Mouse (Mus musculus): ENCODE results near the gene Mobp. TPM values are rescaled to one million over a fixed set of nuclear protein-coding genes. Genes with fewer than 3 reads are reported as not detected.
A peak's percentile ranks its signal among the peaks of the same experiment; 100 is the strongest.

The Mobp gene
- total and polyA plus RNA-seq, 2 experiments from 2014 or later, result 0.04 TPM; not detected in 1

DNA sequence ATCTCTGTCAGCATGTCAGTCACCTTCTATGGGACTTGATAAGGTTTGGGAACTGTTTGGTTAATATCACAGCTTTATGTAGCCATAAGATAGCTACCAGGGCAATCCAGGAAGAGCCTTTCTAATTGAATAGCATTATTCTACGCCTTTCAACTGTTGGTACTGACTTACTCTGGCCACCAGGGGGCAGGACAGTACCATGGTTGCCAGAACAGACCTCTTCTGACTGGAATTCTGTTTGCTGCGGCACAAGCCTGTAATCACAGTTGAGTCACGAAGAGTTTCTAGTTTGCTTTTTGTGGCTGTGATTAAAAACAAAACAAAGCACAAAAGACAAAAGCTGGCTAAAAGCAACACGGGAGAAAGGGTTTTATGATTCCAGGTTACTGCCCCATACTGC, 8.9 kb upstream of the Mobp start:
- H3K9me3 ChIP-seq (replicated peaks; ENCODE audit: control insufficient read depth, low read length), result no peaks in the 10 kb centered on the region
- no peak overlapping the region for H3K4me2 ChIP-seq (ENCODE audit: low read depth, low read length)
- peak; percentile 84 for DNase-seq (ENCODE audit: low spot score)
- TF ChIP-seq CTCF (IDR thresholded peaks at IDR 0.05; ENCODE audit: low read depth) (peak; percentile 92), EP300 (IDR thresholded peaks at IDR 0.05; ENCODE audit: low read depth) (no peak)
- H3K27ac ChIP-seq (ENCODE audit: low read depth), result no peak overlapping the region
- no peaks in the 10 kb centered on the region for H3K36me3 ChIP-seq (replicated peaks; ENCODE audit: control insufficient read depth, insufficient read depth, low read length)
- no peak overlapping the region for H3K9ac ChIP-seq (replicated peaks; ENCODE audit: low read depth, low read length)
- 4% methylated on average over 4 of the region's 4 CpGs for WGBS
- no peaks in the 10 kb centered on the region for H3K4me1 ChIP-seq (ENCODE audit: control insufficient read depth, insufficient read depth)
- no peak overlapping the region for H3K4me3 ChIP-seq (ENCODE audit: low read depth, low read length)
- peak; percentile 75; the same call in 1 of the 2 replicates for ATAC-seq (ENCODE audit: insufficient read depth, low read depth)
- no peaks in the 10 kb centered on the region for H3K27me3 ChIP-seq (ENCODE audit: control insufficient read depth, insufficient read depth, low read length)

DNA sequence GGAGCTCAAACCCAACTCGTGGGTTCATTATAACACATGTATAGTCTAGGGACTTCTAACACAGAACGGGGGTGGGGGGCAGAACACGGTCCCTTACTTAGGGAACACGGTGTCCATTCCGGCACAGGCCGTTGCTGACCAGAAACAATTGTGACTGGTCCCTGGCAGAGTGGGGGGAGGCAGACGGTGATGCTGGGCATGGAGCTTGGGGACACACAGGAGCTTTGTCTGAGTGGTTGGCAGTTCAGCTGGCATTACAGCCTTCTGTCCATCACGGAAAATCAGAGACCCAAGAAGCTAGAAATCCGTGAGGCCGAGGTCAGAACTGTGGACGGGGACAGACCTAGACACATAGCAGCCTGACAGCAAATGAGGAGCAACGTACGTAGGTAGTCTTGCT, 5.0 kb upstream of the Mobp start:
- no peak overlapping the region for H3K4me2 ChIP-seq (ENCODE audit: low read depth, low read length)
- no peak overlapping the region for H3K9ac ChIP-seq (replicated peaks; ENCODE audit: low read depth, low read length)
- H3K36me3 ChIP-seq (replicated peaks; ENCODE audit: control insufficient read depth, insufficient read depth, low read length), result no peaks in the 10 kb centered on the region
- ATAC-seq (ENCODE audit: insufficient read depth, low read depth) (no peak), DNase-seq (ENCODE audit: low spot score) (no peak)
- no peaks in the 10 kb centered on the region for H3K27me3 ChIP-seq (ENCODE audit: control insufficient read depth, insufficient read depth, low read length)
- no peaks in the 10 kb centered on the region for H3K9me3 ChIP-seq (replicated peaks; ENCODE audit: control insufficient read depth, low read length)
- TF ChIP-seq EP300 (IDR thresholded peaks at IDR 0.05; ENCODE audit: low read depth) (no peak), CTCF (IDR thresholded peaks at IDR 0.05; ENCODE audit: low read depth) (no peak)
- no peak overlapping the region for H3K4me3 ChIP-seq (ENCODE audit: low read depth, low read length)
- WGBS, result 82% methylated on average over 13 of the region's 13 CpGs
- H3K27ac ChIP-seq (ENCODE audit: low read depth), result no peak overlapping the region
- H3K4me1 ChIP-seq (ENCODE audit: control insufficient read depth, insufficient read depth), result no peaks in the 10 kb centered on the region

DNA sequence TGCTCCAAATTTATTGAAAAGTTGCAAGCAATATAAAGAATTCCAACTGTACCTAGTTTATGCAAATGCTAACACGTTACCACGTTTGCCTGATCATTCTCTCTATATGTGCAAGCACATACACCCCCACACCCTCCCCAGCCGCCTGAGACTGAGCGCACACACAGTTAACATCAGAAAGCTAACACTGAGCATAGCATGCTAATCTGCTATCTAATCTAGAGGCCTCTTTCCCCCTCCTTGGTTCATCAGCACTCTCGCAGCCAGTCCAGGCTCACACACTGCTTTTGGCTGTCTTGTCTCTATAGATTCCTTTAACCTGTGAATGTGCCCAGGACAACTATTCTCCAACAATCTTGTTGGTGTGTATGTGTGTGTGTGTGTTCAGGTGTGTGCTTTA, 1.6 kb downstream of the Mobp start:
- TF ChIP-seq EP300 (IDR thresholded peaks at IDR 0.05; ENCODE audit: low read depth) (no peak), CTCF (IDR thresholded peaks at IDR 0.05; ENCODE audit: low read depth) (no peak)
- no peaks in the 10 kb centered on the region for H3K27me3 ChIP-seq (ENCODE audit: control insufficient read depth, insufficient read depth, low read length)

DNA sequence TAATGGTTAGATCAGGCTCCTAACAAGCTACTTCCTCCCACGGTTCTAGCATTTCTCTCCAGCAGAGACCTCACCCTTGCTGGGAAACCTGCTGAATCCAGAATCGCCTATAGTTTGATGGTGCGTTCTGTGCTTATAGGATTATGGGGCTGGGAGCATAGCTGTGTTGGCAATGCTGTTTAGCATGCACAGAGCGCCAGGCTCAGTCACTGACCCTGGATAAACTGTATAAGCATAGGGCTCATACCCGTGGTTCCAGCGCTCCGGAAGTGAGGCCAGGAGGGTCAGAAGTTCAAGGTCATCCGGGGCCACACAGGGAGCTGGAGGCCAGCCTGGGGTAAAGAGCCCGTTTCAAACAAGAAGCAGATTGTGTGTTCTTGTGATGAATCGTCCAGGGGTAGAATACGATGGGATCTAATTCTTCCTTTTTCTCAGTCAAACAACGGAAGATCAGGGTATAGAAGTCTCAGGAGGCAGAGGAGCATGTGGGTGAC, 2.4 kb downstream of the Mobp start:
- H3K4me3 ChIP-seq (ENCODE audit: low read depth, low read length), result no peak overlapping the region
- TF ChIP-seq CTCF (IDR thresholded peaks at IDR 0.05; ENCODE audit: low read depth) (no peak), EP300 (IDR thresholded peaks at IDR 0.05; ENCODE audit: low read depth) (no peak)
- H3K27me3 ChIP-seq (ENCODE audit: control insufficient read depth, insufficient read depth, low read length), result no peaks in the 10 kb centered on the region
- ATAC-seq (ENCODE audit: insufficient read depth, low read depth) (no peak), DNase-seq (ENCODE audit: low spot score) (no peak)
- no peak overlapping the region for H3K27ac ChIP-seq (ENCODE audit: low read depth)
- no peak overlapping the region for H3K4me2 ChIP-seq (ENCODE audit: low read depth, low read length)
- no peaks in the 10 kb centered on the region for H3K36me3 ChIP-seq (replicated peaks; ENCODE audit: control insufficient read depth, insufficient read depth, low read length)
- H3K9me3 ChIP-seq (replicated peaks; ENCODE audit: control insufficient read depth, low read length), result no peaks in the 10 kb centered on the region
- H3K4me1 ChIP-seq (ENCODE audit: control insufficient read depth, insufficient read depth), result no peaks in the 10 kb centered on the region
- WGBS, result 72% methylated on average over 12 of the region's 12 CpGs
- no peak overlapping the region for H3K9ac ChIP-seq (replicated peaks; ENCODE audit: low read depth, low read length)

More for the DNA sequence above, 1.6 kb downstream of the Mobp start:
- H3K27ac ChIP-seq (ENCODE audit: low read depth), result no peak overlapping the region
- H3K9ac ChIP-seq (replicated peaks; ENCODE audit: low read depth, low read length), result no peak overlapping the region
- H3K4me2 ChIP-seq (ENCODE audit: low read depth, low read length), result no peak overlapping the region
- no peaks in the 10 kb centered on the region for H3K4me1 ChIP-seq (ENCODE audit: control insufficient read depth, insufficient read depth)
- ATAC-seq (ENCODE audit: insufficient read depth, low read depth) (no peak), DNase-seq (ENCODE audit: low spot score) (no peak)
- H3K9me3 ChIP-seq (replicated peaks; ENCODE audit: control insufficient read depth, low read length), result no peaks in the 10 kb centered on the region
- 50% methylated on average over 5 of the region's 5 CpGs for WGBS
- no peaks in the 10 kb centered on the region for H3K36me3 ChIP-seq (replicated peaks; ENCODE audit: control insufficient read depth, insufficient read depth, low read length)
- H3K4me3 ChIP-seq (ENCODE audit: low read depth, low read length), result no peak overlapping the region

DNA sequence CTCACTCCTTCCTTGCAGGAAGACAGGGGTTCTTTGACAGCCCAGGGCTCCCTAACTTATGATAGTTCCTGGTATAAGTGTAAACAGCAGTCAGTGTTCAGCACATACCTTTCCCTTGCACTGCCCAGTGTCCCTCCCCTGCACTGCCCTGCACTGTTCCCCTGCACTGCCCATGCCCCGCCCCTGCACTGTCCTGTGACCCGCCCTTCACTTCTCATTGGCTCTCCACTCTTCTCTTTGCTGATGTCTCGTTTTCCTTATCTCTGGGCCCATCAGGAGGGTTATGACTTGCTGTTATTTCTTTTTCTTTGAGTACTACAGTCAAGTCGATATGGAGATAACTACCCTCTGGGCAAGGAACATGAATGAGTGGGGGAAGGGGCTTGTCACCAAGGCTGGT, 8.5 kb downstream of the Mobp start:
- H3K27me3 ChIP-seq (ENCODE audit: control insufficient read depth, insufficient read depth, low read length), result no peaks in the 10 kb centered on the region

DNA sequence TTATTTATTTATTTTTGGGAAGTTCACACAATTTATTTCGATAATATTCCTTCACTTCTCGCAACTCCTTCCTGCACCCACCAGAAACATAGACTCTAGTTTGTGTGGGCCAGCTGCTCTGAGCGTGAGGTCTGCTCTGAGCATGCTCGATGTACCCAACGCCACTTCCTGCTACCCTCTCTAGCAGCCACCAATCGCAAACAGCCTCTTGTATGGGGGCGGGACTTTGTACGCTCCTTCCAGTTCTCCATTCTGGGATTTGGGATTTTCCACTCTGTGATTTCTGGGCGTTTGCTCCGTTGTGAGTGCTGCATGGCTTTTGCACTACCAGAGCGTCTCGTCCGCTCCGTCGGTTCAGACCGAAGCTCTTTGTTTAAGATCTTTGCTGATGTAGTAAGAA, 14.4 kb downstream of the Mobp start:
- no peak overlapping the region for H3K4me3 ChIP-seq (ENCODE audit: low read depth, low read length)
- no peaks in the 10 kb centered on the region for H3K27me3 ChIP-seq (ENCODE audit: control insufficient read depth, insufficient read depth, low read length)
- no peak overlapping the region for H3K27ac ChIP-seq (ENCODE audit: low read depth)
- no peaks in the 10 kb centered on the region for H3K9me3 ChIP-seq (replicated peaks; ENCODE audit: control insufficient read depth, low read length)
- no peaks in the 10 kb centered on the region for H3K4me1 ChIP-seq (ENCODE audit: control insufficient read depth, insufficient read depth)
- H3K4me2 ChIP-seq (ENCODE audit: low read depth, low read length), result no peak overlapping the region
- WGBS, result 83% methylated on average over 16 of the region's 16 CpGs
- TF ChIP-seq EP300 (IDR thresholded peaks at IDR 0.05; ENCODE audit: low read depth), result no peak
- no peak for TF ChIP-seq CTCF (IDR thresholded peaks at IDR 0.05; ENCODE audit: low read depth)
- no peaks in the 10 kb centered on the region for H3K36me3 ChIP-seq (replicated peaks; ENCODE audit: control insufficient read depth, insufficient read depth, low read length)
- ATAC-seq (ENCODE audit: insufficient read depth, low read depth) (no peak), DNase-seq (ENCODE audit: low spot score) (no peak)
- H3K9ac ChIP-seq (replicated peaks; ENCODE audit: low read depth, low read length), result no peak overlapping the region

More for the DNA sequence above, 8.5 kb downstream of the Mobp start:
- Histone ChIP-seq H3K9me3 (replicated peaks; ENCODE audit: control insufficient read depth, low read length) (no peaks in the 10 kb centered on the region), H3K4me2 (ENCODE audit: low read depth, low read length) (no peak overlapping the region), H3K4me1 (ENCODE audit: control insufficient read depth, insufficient read depth) (no peaks in the 10 kb centered on the region), H3K36me3 (replicated peaks; ENCODE audit: control insufficient read depth, insufficient read depth, low read length) (no peaks in the 10 kb centered on the region), H3K4me3 (ENCODE audit: low read depth, low read length) (no peak overlapping the region), H3K9ac (replicated peaks; ENCODE audit: low read depth, low read length) (no peak overlapping the region), H3K27ac (ENCODE audit: low read depth) (no peak overlapping the region)
- WGBS, result 39% methylated on average over 4 of the region's 4 CpGs
- TF ChIP-seq CTCF (IDR thresholded peaks at IDR 0.05; ENCODE audit: low read depth) (no peak), EP300 (IDR thresholded peaks at IDR 0.05; ENCODE audit: low read depth) (no peak)
- no peak for DNase-seq (ENCODE audit: low spot score)
- ATAC-seq (ENCODE audit: insufficient read depth, low read depth), result no peak

All from heart, postnatal 0 days (tissue).